Mouse (Mus musculus): ENCODE data around the gene Nt5c. TPM values are rescaled to one million over a fixed set of nuclear protein-coding genes. Genes with fewer than 3 reads are reported as not detected.
"Not testable (repeated sequence)": the region's sequence is repeated elsewhere in the genome, so short reads cannot be mapped to it uniquely, and the experiment has no call there.

Gene Nt5c
- polyA plus RNA-seq, 1 experiment from 2014 or later, result 81.6 TPM

GRCm38 (mm10) chr11:115461846-115462242 lies 29.8 kb downstream of the Nt5c start:
- H3K9ac ChIP-seq, result no peak overlapping the region
- no peak overlapping the region for H3K27ac ChIP-seq
- H3K4me2 ChIP-seq, result no peak overlapping the region
- H3K9me3 ChIP-seq, result no peaks in the 10 kb centered on the region
- H3K4me3 ChIP-seq, result no peak overlapping the region
- H3K4me1 ChIP-seq, result peaks cover 5% of the 10 kb centered on the region; the same call in 1 of the 2 replicates
- H3K36me3 ChIP-seq, result no peaks in the 10 kb centered on the region
- WGBS, result 66% methylated on average over 5 of the region's 5 CpGs
- no peak for ATAC-seq (ENCODE audit: insufficient number of reproducible peaks, low FRiP score, low TSS enrichment, low read depth)
- no peaks in the 10 kb centered on the region for H3K27me3 ChIP-seq

- no peak overlapping the region for H3K27ac ChIP-seq
- no peaks in the 10 kb centered on the region for H3K36me3 ChIP-seq
- H3K4me3 ChIP-seq, result no peak overlapping the region
- H3K4me1 ChIP-seq, result peaks cover 5% of the 10 kb centered on the region; the same call in 1 of the 2 replicates
- H3K4me2 ChIP-seq, result no peak overlapping the region
- no peak overlapping the region for H3K9ac ChIP-seq
- H3K27me3 ChIP-seq, result no peaks in the 10 kb centered on the region
- ATAC-seq (ENCODE audit: insufficient number of reproducible peaks, low FRiP score, low TSS enrichment, low read depth), result no peak
- 21% methylated on average over 8 of the region's 8 CpGs for whole genome bisulfite sequencing
- H3K9me3 ChIP-seq, result no peaks in the 10 kb centered on the region
Measured at GRCm38 (mm10) chr11:115460976-115461375, 30.7 kb downstream of the Nt5c start.

GRCm38 (mm10) chr11:115457405-115457804 lies 34.3 kb downstream of the Nt5c start:
- H3K9me3 ChIP-seq, result no peaks in the 10 kb centered on the region
- no peak for ATAC-seq (ENCODE audit: insufficient number of reproducible peaks, low FRiP score, low TSS enrichment, low read depth)
- no peaks in the 10 kb centered on the region for H3K27me3 ChIP-seq
- no peak overlapping the region for H3K9ac ChIP-seq
- 29% methylated on average over 6 of the region's 6 CpGs for WGBS
- H3K4me1 ChIP-seq, result peaks cover 5% of the 10 kb centered on the region; the same call in 1 of the 2 replicates
- no peaks in the 10 kb centered on the region for H3K36me3 ChIP-seq
- no peak overlapping the region for H3K27ac ChIP-seq
- H3K4me3 ChIP-seq, result no peak overlapping the region
- H3K4me2 ChIP-seq, result no peak overlapping the region

- Histone ChIP-seq H3K27ac (no peak overlapping the region), H3K4me1 (peaks cover 5% of the 10 kb centered on the region; the same call in 1 of the 2 replicates), H3K4me2 (no peak overlapping the region), H3K4me3 (no peak overlapping the region), H3K9me3 (no peaks in the 10 kb centered on the region), H3K27me3 (no peaks in the 10 kb centered on the region), H3K9ac (no peak overlapping the region), H3K36me3 (no peaks in the 10 kb centered on the region)
- WGBS, result 83% methylated on average over 5 of the region's 5 CpGs
- no peak for ATAC-seq (ENCODE audit: insufficient number of reproducible peaks, low FRiP score, low TSS enrichment, low read depth)
Measured at GRCm38 (mm10) chr11:115456182-115456581, 35.5 kb downstream of the Nt5c start.

- H3K27me3 ChIP-seq, result no peaks in the 10 kb centered on the region
- H3K4me3 ChIP-seq, result no peak overlapping the region
- WGBS, result 84% methylated on average over 15 of the region's 15 CpGs
- H3K9me3 ChIP-seq, result no peaks in the 10 kb centered on the region
- no peak for ATAC-seq (ENCODE audit: insufficient number of reproducible peaks, low FRiP score, low TSS enrichment, low read depth)
- H3K9ac ChIP-seq, result no peak overlapping the region
- peaks cover 5% of the 10 kb centered on the region; the same call in 1 of the 2 replicates for H3K4me1 ChIP-seq
- H3K27ac ChIP-seq, result no peak overlapping the region
- no peak overlapping the region for H3K4me2 ChIP-seq
- no peaks in the 10 kb centered on the region for H3K36me3 ChIP-seq
Measured at GRCm38 (mm10) chr11:115455619-115456018, 36.0 kb downstream of the Nt5c start.

- not testable (repeated sequence) for H3K27me3 ChIP-seq; H3K36me3 ChIP-seq; H3K4me2 ChIP-seq; H3K27ac ChIP-seq; H3K4me3 ChIP-seq; H3K9ac ChIP-seq; H3K4me1 ChIP-seq; H3K9me3 ChIP-seq; ATAC-seq (ENCODE audit: insufficient number of reproducible peaks, low FRiP score, low TSS enrichment, low read depth)
- WGBS, result 87% methylated on average over 6 of the region's 6 CpGs
Measured at GRCm38 (mm10) chr11:115454822-115455221, 36.8 kb downstream of the Nt5c start.

- no peaks in the 10 kb centered on the region for H3K36me3 ChIP-seq
- no peak overlapping the region for H3K27ac ChIP-seq
- H3K27me3 ChIP-seq, result no peaks in the 10 kb centered on the region
- H3K4me1 ChIP-seq, result peaks cover 5% of the 10 kb centered on the region; the same call in 1 of the 2 replicates
- no peak overlapping the region for H3K4me2 ChIP-seq
- H3K4me3 ChIP-seq, result no peak overlapping the region
- no peaks in the 10 kb centered on the region for H3K9me3 ChIP-seq
- 69% methylated on average over 4 of the region's 4 CpGs for WGBS
- no peak overlapping the region for H3K9ac ChIP-seq
- ATAC-seq (ENCODE audit: insufficient number of reproducible peaks, low FRiP score, low TSS enrichment, low read depth), result no peak
Measured at GRCm38 (mm10) chr11:115453306-115453705, 38.4 kb downstream of the Nt5c start.

- H3K9me3 ChIP-seq, result no peaks in the 10 kb centered on the region
- H3K27me3 ChIP-seq, result no peaks in the 10 kb centered on the region
- H3K4me1 ChIP-seq, result peaks cover 2% of the 10 kb centered on the region; the same call in 1 of the 2 replicates
- no peak overlapping the region for H3K9ac ChIP-seq
- no peaks in the 10 kb centered on the region for H3K36me3 ChIP-seq
- WGBS, result 75% methylated on average over 7 of the region's 7 CpGs
- no peak overlapping the region for H3K4me3 ChIP-seq
- ATAC-seq (ENCODE audit: insufficient number of reproducible peaks, low FRiP score, low TSS enrichment, low read depth), result no peak
- no peak overlapping the region for H3K27ac ChIP-seq
- no peak overlapping the region for H3K4me2 ChIP-seq
Measured at GRCm38 (mm10) chr11:115452281-115452860, 39.3 kb downstream of the Nt5c start.

- WGBS, result 63% methylated on average over 8 of the region's 8 CpGs
- H3K4me2 ChIP-seq, result no peak overlapping the region
Measured at GRCm38 (mm10) chr11:115451781-115452241, 39.9 kb downstream of the Nt5c start.

GRCm38 (mm10) chr11:115450176-115450575 lies 41.5 kb downstream of the Nt5c start:
- no peaks in the 10 kb centered on the region for H3K9me3 ChIP-seq
- ATAC-seq (ENCODE audit: insufficient number of reproducible peaks, low FRiP score, low TSS enrichment, low read depth), result no peak

More at GRCm38 (mm10) chr11:115451781-115452241, 39.9 kb downstream of the Nt5c start:
- H3K4me1 ChIP-seq, result no peaks in the 10 kb centered on the region
- H3K27ac ChIP-seq, result no peak overlapping the region
- no peaks in the 10 kb centered on the region for H3K9me3 ChIP-seq
- no peak for ATAC-seq (ENCODE audit: insufficient number of reproducible peaks, low FRiP score, low TSS enrichment, low read depth)
- no peaks in the 10 kb centered on the region for H3K36me3 ChIP-seq
- H3K27me3 ChIP-seq, result no peaks in the 10 kb centered on the region
- no peak overlapping the region for H3K9ac ChIP-seq
- no peak overlapping the region for H3K4me3 ChIP-seq

GRCm38 (mm10) chr11:115448998-115449397 lies 42.7 kb downstream of the Nt5c start:
- no peak overlapping the region for H3K27ac ChIP-seq
- WGBS, result 30% methylated on average over 7 of the region's 7 CpGs
- H3K9me3 ChIP-seq, result no peaks in the 10 kb centered on the region
- H3K4me1 ChIP-seq, result no peaks in the 10 kb centered on the region
- ATAC-seq (ENCODE audit: insufficient number of reproducible peaks, low FRiP score, low TSS enrichment, low read depth), result no peak
- no peaks in the 10 kb centered on the region for H3K27me3 ChIP-seq
- H3K9ac ChIP-seq, result no peak overlapping the region
- no peak overlapping the region for H3K4me2 ChIP-seq
- H3K36me3 ChIP-seq, result no peaks in the 10 kb centered on the region
- no peak overlapping the region for H3K4me3 ChIP-seq

More at GRCm38 (mm10) chr11:115450176-115450575, 41.5 kb downstream of the Nt5c start:
- H3K4me3 ChIP-seq, result no peak overlapping the region
- WGBS, result 77% methylated on average over 7 of the region's 7 CpGs
- H3K4me2 ChIP-seq, result no peak overlapping the region
- no peak overlapping the region for H3K9ac ChIP-seq
- H3K36me3 ChIP-seq, result no peaks in the 10 kb centered on the region
- no peaks in the 10 kb centered on the region for H3K4me1 ChIP-seq
- H3K27ac ChIP-seq, result no peak overlapping the region
- H3K27me3 ChIP-seq, result no peaks in the 10 kb centered on the region

- no peaks in the 10 kb centered on the region for H3K4me1 ChIP-seq
- WGBS, result 85% methylated on average over 16 of the region's 16 CpGs
- H3K27ac ChIP-seq, result no peak overlapping the region
- ATAC-seq (ENCODE audit: insufficient number of reproducible peaks, low FRiP score, low TSS enrichment, low read depth), result no peak
- no peaks in the 10 kb centered on the region for H3K36me3 ChIP-seq
- no peaks in the 10 kb centered on the region for H3K27me3 ChIP-seq
- no peak overlapping the region for H3K4me3 ChIP-seq
- H3K4me2 ChIP-seq, result no peak overlapping the region
- no peak overlapping the region for H3K9ac ChIP-seq
- no peaks in the 10 kb centered on the region for H3K9me3 ChIP-seq
Measured at GRCm38 (mm10) chr11:115448075-115448474, 43.6 kb downstream of the Nt5c start.
